Comparison of ENCODE assay signal across 8 mouse cellular contexts in the genomic region with DNA sequence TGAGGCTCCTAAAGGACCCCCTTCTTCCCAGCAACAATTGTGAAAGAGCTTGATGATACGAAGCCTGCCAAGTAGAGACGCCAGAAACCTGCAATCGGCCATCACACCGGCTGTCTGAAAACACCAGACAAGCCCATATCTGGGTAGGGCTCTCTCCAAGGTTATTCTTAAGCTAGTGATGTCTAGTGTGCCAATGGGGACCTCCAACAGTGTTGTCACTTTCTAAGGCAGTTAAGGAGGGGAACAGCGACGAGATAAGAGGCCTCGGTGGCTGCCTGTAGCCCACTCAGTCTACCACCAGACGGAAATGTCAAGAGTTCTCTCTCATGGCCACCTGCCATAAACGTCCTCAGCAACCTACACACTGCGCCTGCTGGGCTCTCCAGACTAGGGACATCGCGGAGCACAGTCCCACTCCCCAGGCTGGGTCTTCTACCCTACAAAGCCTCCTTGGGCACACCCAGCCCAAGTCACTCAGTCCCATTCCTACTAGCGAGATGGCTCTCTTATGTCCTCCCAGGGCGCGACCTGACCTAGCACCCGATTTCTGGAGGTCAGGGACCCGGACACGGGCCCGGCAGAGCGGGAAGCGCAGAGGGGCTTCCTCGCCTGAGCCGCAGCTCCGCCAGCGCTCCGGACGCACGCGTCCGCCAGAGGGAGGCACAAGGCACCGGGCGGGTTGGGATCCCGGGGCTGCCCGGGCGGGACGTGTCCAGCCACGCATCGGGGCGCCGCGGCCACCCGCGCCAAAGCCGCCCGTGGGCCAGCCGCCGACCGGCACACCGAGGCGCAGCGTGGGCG. TPM values are rescaled to one million over a fixed set of nuclear protein-coding genes. Genes with fewer than 3 reads are reported as not detected.
A peak's percentile ranks its signal among the peaks of the same experiment; 100 is the strongest.
DNase-seq lines count a peak whose midpoint lies in the region; ATAC-seq lines count a peak whose summit lies in the region.

No protein-coding gene starts in this region.

- H3K9me3 ChIP-seq in heart, embryonic 11.5 days (replicated peaks; ENCODE audit: control insufficient read depth, low read length) = no peaks in the 10 kb centered on the region
- no peaks in the 10 kb centered on the region for H3K9me3 ChIP-seq in stomach, embryonic 14.5 days (ENCODE audit: control insufficient read depth, low read depth, low read length)

- peak overlapping the region; percentile 93 for H3K27ac ChIP-seq in heart, embryonic 11.5 days (ENCODE audit: low read depth, low read length)
- peak overlapping the region; percentile 64; the same call in 1 of the 2 replicates for H3K27ac ChIP-seq in stomach, embryonic 14.5 days (ENCODE audit: low read length)

- H3K9ac ChIP-seq in heart, embryonic 11.5 days (ENCODE audit: low read depth, low read length) = peak overlapping the region; percentile 89
- H3K9ac ChIP-seq in stomach, embryonic 14.5 days (replicated peaks; ENCODE audit: low read depth, low read length) = peak overlapping the region; percentile 57

- H3K4me3 ChIP-seq in heart, embryonic 11.5 days (ENCODE audit: low read depth, low read length) = peak overlapping the region; percentile 82
- peak overlapping the region; percentile 91 for H3K4me3 ChIP-seq in stomach, embryonic 14.5 days (ENCODE audit: low read depth, low read length)

- H3K4me1 ChIP-seq in heart, embryonic 11.5 days (ENCODE audit: control insufficient read depth, insufficient read depth, low read length) = peaks cover 38% of the 10 kb centered on the region
- peaks cover 5% of the 10 kb centered on the region; the same call in 1 of the 2 replicates for H3K4me1 ChIP-seq in stomach, embryonic 14.5 days (ENCODE audit: control insufficient read depth, insufficient read depth, low read length)

- H3K27me3 ChIP-seq in heart, embryonic 11.5 days (ENCODE audit: control insufficient read depth, insufficient read depth, low read length) = no peaks in the 10 kb centered on the region
- H3K27me3 ChIP-seq in stomach, embryonic 14.5 days (ENCODE audit: control insufficient read depth, insufficient read depth, low read length) = no peaks in the 10 kb centered on the region

- peak; percentile 12; the same call in 1 of the 2 replicates for ATAC-seq in heart, embryonic 11.5 days (replicated peaks; ENCODE audit: insufficient number of reproducible peaks, low FRiP score, low TSS enrichment)
- peak; percentile 39; the same call in 1 of the 2 replicates for ATAC-seq in stomach, embryonic 14.5 days (ENCODE audit: insufficient number of reproducible peaks, insufficient read depth, low FRiP score, low read depth)

- WGBS in heart, embryonic 11.5 days (ENCODE audit: insufficient replicate concordance) = under 1% methylated on average over 52 of the region's 52 CpGs
- 2% methylated on average over 37 of the region's 52 CpGs for WGBS in stomach, embryonic 14.5 days

- peak overlapping the region; percentile 84 for H3K4me2 ChIP-seq in heart, embryonic 11.5 days
- peak overlapping the region; percentile 90 for H3K4me2 ChIP-seq in stomach, embryonic 14.5 days (replicated peaks; ENCODE audit: low read depth, low read length)

- peak; percentile 55 for DNase-seq in gastrocnemius, postnatal 10 days
- DNase-seq in gastrocnemius, postnatal 25 days = no peak
- peak; percentile 61 for DNase-seq in MN1 (ENCODE audit: low spot score)
- DNase-seq in cerebellum, postnatal 36 days = peak; percentile 45 to 53
- DNase-seq in kidney, postnatal 10 days = peak; percentile 65
- peak; percentile 54 to 62 for DNase-seq in lung, postnatal 4 days

- peaks cover 7% of the 10 kb centered on the region; the same call in 1 of the 2 replicates for H3K36me3 ChIP-seq in heart, embryonic 11.5 days (ENCODE audit: control insufficient read depth, insufficient read depth, low read length)
- H3K36me3 ChIP-seq in stomach, embryonic 14.5 days (ENCODE audit: control insufficient read depth, insufficient read depth, low read length) = no peaks in the 10 kb centered on the region

RNA-seq across cellular contexts. Expression of gene Mical3, which starts 21.4 kb away (rescaled TPM):
- total RNA-seq in gastrocnemius, postnatal 10 days (2021) = 10 to 100 TPM; 65.2 to 82.4 TPM
- total RNA-seq in gastrocnemius, postnatal 25 days (2021) = 10 to 100 TPM; 61.6 to 65.3 TPM
- polyA plus RNA-seq in heart, embryonic 11.5 days (2014; fragmentation: Nextera tagmentation; extraction: Ambion mirVana) = 32.3 and 53.2 TPM in 2 replicates
- 22.3 and 24.8 TPM in 2 replicates for polyA plus RNA-seq in stomach, embryonic 14.5 days (2014; fragmentation: Nextera tagmentation; extraction: Ambion mirVana)
